Mouse (Mus musculus) G1E-ER4 (cell line): ENCODE results near the gene Mfsd6. TPM values are rescaled to one million over a fixed set of nuclear protein-coding genes. Genes with fewer than 3 reads are reported as not detected.

ENCODE experiments used
- GATA1 ChIP-seq: IDR thresholded peaks from one replicate; pipeline ENCODE4 v1.8.0; 2012; ENCODE audit warnings: low read length, inconsistent platforms
- polyA plus RNA-seq: library from polyadenylated mRNA; stranded (reverse); fragments of >175 nt; gene quantifications from 2 replicates; pipeline ENCODE4 v1.2.3, GENCODE M21; 2012

Mfsd6 gene
- polyA plus RNA-seq, 1 experiment: not detected

DNA sequence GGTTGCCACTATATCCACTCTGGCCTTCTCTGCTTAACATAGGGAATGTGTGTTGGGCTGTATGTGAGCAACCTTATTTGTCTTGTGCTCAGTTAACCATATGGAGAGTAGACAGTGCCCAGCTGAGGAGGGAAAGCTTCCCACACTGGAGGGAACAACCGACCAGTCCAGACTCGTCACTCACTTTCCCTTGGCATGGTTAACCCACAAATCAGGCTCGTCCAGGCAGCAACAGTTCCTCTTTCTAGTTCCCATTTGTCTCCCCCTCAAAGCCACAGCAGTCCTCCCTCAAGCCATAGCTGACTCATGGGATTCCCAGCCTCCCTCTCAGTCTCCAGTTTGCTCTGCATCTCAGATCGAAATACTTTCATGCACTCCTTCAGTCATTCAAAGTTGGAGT, 4.7 kb downstream of the Mfsd6 start:
- no peak for TF ChIP-seq GATA1

DNA sequence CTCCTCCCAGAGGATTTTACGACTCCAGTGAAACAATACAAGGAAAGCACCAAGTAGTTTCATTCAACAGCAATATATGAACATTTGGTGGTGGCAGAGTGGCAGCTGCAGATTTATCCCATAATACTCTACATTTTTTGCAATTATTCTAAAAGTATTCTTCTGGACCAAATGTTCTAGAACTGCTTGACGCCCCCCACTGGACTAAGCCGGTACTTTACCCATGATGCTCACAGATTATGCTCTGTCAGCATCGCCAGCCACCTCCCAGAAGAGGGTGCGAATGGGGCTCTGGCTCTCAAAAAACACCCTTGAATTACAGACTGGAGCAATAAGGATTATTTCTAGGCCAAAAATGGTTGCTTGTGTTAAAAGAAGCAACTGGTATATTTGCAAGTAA, 8.2 kb downstream of the Mfsd6 start:
- no peak for TF ChIP-seq GATA1

DNA sequence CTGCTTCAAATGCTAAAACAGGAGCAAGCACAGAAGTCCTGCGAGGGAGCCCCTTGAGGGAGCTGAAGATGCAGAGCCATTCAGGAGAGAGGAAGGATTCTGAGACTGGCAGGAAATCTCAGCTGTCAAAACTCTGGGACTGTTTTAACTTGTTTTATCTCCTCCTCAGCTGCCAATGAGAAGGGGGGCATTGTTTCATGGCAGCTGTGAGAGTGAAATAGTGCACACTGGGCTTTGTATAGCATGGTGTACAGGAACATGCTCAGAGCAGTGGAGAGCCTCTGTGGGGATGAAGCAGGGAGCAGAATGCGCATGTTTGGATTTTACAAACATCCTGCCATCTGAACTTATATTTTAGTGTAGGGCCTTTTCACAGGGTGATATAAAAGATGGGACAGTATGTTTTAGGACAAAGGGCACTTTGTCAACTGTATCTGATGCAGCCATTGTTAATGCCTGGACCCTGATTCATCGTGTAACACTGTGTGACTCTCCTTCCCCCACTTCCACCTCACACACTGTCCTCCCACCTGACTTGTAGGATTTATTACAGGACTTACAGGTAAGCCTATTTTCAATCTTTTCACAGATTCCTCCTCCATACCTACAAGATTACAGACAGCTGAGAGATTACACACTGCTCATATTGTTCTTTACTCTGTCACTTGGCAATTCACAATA, 9.1 kb downstream of the Mfsd6 start:
- no peak for TF ChIP-seq GATA1

DNA sequence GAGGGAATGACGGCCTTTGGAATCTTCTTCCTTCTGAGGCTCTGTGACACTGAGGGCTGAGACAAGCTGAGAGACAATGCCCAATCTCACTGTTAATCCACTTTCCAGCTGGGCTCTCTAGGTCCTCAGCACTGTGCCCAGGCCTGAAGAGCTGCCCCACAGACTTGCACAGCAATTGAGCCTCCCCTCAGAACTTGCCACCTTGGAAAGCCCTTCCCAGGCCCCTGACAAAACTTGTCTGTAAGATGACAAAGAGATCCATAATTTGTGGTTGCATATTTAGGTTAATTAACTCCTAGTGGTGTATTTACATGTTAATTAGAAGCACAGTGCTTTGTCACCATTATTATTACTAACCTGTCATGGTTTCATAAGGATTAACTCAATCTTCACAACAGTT, 12.8 kb downstream of the Mfsd6 start:
- no peak for TF ChIP-seq GATA1

DNA sequence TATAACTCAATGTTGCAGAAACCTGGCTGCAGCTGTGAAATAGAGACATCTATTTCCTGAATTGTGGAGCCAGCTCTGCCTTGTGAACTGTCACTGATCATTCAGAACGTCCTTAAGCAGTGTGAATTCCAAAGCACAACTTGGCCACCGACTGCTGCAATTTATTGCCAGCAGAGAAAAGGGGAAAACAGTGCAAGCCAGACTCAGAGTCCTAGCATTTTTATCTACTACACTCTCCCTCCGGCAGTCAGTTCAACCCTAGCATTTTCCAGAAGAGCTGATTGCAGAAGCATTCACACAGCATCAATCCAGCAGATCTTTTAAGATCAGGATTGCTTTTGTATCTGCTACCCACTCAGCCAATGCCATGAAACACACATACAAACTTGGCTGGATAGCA, 13.2 kb downstream of the Mfsd6 start:
- TF ChIP-seq GATA1: no peak

DNA sequence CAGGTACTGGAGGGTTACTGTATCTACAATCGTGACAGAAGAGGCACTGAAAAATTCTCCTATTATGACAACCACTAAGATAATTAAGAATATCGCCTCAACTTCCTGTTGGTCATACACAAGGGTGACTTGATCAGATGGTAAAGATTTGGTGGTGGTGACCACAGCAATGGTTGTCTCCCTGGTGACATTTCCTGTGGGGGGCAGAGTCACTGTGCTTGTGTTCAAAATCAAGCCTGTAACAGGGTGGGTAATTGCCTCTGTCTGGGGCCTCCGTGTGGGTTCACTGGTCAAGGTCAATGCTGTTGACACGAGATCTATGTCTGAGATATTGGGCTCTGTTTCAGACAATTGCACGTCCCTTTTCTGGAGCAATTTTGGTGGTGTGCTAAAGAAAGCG, 18.5 kb downstream of the Mfsd6 start:
- no peak for TF ChIP-seq GATA1

DNA sequence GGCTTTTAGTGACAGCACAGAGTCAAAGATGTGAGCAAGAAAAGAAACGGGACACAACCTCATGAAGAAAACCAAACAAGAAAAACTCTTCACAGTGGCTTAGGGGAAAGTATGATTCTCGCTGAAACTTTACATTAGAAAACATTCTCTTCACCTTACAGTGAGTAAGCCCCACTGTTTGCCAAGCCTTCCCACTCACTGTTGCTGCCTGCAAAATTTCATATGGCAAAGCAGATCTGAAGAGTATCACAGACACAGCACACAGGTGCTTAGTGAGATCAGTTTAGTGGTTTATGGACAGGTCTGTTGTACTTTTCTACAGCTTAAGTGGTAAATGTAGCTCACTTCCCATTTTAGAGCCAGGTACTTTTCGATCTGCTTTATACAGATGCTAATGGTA, 20.2 kb downstream of the Mfsd6 start:
- TF ChIP-seq GATA1: no peak

DNA sequence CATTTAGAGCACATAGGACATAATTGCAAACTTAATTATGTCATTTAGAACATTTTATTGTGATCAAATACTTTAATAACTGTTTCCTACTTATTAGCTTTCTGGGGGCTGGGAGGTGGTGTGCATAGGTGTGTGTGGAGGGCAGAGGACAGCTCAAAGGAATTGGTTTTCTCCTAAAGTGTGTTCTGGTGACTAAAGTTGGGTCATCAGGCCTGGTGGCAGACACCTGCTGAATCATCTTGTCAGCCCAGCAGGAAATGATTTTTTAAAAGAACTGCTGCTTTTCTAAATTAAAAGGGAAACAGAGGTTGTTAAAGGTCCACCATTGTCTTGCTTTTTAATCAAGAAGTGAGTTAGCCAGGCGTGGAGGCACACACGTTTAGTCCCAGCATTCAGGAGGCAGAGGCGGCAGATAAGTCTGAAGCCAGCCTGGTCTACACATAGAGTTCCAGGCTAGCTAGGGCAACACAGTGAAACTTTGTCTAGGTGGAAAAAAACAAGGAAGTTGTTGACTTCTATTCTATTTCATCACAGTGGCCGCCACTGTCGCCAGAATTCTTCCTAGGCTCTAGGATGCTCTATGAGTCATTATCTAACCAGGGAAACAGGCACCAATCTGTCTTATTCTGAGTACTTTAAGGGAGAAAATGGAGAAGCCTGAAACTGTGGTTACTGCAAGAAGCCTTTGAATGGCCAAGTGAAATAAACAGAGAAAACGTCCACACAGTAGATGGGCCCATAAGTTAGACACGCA, 24.3 kb downstream of the Mfsd6 start:
- no peak for TF ChIP-seq GATA1

DNA sequence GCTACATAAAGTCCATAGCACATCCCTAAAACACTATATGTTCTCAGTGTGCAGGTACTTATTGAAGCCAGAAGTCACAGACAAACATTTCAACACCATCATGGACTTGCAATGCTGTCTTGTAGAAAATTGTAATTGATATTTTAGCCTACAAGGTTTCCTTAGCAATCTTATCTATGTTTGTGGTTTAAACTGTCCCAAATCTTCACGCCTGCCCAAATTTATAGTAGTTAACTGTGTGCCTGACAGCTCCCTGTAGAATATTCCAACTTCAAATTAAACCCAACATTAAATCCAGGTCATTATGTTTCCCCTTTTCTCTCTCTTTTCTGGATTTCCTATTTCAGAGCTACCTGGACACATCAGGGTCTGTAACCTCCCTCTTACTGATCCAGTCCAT, 25.3 kb downstream of the Mfsd6 start:
- TF ChIP-seq GATA1: no peak

DNA sequence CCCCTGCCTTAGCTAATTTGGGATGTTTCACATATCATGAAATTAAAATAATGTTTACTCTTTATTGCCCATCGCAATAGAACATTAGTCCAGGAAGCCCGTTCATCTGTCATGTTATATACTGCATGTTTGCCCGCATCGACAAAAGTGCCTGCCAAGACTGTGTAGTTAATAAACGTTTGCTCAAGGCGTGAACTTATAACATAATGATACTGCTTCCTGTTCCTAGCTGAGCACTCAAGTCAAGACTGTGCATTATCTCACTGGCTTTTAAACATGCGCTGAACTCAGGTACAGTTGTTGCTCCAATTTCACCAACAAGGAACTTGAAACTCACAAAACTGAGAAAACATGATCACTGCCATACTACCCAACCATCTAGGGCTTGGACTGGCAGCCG, 39.6 kb downstream of the Mfsd6 start:
- no peak for TF ChIP-seq GATA1

DNA sequence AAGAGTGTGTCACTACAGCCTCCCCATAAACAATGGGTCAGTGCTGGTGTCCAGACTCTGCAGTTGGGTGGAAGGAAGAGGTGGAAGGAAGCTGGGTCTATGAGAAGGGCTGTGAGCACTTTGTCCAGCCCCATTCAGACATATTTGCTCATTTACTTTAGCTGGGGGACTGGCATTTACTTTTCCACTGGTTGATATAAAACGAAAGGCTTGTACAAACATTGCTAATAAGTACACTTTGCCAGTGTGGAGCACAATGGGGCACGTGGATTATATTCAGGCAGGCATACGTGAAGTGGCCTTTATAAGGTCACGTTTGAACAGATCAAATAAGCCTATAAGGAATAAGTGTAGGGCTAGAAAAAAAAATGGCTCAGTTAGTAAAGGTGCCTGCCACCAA, 43.7 kb downstream of the Mfsd6 start:
- no peak for TF ChIP-seq GATA1

DNA sequence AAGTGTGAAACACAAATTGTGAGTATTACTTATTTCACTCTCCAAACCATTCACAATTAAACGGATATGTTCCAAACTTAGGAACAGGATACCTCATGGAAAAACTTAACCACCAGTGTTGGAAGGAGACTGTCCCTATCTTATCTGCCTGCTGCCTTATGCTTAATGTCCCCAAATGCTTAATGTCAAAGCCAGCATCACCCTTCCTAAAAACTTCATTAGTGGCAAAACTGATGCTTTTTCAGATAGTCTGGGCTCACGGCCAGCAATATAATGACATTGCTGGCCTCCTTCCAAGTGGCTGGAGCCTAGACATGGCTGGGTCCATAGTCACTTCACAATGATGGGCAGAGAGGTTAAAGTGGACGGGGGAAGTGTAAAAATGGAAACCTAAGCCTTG, 50.6 kb downstream of the Mfsd6 start:
- TF ChIP-seq GATA1: no peak

DNA sequence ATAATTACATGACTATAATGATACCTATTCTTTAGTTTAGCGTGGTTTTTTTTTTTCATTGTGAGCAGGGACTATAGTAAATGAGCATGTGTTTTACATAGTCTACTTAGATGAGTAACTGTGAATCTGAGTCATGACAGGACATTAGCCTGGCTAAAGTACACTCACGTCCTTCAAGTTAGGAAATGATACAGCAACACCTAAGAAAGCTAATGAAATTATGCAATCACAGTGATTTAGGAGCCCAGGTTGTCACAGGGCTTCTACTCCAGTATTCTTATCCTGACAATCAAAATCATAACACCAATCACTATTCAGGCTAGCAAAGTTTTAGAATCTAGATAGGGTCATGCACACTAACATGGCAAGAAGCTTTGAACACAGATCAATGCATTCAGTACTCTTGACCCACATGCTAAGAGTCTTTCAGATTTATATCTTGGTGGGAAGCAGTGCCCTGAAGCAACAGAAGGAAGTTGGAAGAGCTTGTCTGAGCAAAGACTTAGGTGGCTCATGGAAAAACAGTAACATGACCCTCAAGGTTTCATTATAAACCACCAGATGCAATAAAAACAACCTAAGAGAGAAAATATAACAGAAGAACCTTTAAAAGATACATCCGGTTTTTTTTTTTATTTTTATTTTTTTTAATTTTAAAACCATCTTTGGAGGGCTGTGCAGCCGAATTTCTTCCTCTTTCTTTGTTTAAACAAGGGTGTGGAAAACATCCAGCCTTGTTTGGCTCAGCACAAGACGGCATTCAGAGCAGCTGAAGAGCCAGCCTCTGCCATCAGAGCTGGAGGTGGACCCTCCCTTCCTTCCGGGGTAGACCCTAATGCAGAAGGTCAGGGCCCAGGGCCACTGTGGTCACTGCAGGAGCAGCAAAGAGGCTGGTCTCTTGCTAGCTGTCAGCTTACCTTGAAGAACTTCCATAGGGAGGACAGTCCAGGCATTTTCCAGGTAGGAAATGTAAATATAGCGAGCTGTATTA, 51.4 kb downstream of the Mfsd6 start:
- TF ChIP-seq GATA1: no peak

DNA sequence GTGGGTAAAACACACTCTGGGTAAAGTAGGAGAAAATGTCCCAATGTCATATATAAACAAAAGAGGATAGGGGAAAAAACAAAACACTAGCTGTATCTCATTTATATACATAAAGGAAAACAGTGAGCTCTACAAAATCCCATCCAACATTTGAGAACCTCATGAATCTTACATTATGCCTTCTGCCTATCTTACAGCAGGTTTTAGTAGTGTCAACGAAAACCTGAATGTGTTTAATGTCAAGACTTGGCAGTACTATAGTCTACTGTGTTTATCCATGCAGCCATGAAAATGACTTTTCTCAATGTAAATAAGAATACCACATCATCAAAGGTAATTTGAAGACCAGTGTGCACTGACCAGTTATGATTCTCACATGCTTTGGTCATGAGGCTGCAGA, 57.3 kb downstream of the Mfsd6 start:
- no peak for TF ChIP-seq GATA1

DNA sequence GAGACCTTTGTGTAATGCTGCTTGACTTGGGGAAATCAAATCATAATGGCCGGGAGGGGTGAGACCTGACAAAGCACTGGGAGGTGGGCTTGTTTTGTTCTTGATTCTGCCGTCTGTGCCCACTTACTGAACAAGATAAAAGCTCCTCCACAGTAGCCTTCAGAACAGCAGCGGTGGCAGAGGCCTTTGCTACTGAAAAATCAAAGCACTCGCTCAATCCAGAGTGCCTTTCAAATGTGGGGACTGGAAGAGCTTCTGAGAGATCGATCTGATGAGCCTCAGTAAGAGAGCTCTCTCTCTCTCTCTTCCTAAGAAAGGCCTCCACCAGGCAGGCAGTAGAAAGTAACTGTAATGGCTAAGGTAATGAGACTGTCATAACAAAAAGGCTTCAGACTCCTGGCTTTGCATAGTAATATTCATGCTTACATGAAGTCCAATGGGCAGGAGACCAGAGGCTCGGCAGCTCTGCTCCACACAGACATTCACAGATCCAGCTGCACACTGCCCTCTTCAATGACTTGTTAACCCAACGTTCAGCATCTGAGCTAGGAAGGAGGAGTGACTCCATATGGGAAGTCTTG, 58.4 kb downstream of the Mfsd6 start:
- no peak for TF ChIP-seq GATA1

DNA sequence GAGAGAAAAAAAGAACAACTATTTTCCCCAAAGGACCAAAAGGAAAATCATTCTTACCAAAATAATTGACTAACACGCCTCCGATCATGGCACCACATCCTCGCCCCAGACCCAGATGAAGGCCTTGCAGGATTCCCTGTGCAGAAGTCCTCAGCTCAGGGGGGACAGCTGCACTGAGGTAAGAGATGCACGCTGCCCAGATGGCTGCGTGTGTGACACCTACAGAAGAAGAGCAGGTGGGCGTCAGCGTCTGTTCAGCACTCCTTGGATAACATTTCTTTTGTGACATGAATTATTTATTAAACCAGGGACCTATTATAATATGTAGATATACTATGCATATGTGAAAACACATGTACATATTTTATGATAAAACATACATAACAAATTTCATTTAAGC, 64.0 kb downstream of the Mfsd6 start:
- TF ChIP-seq GATA1: no peak
